Mouse (Mus musculus): ENCODE measurements around the gene Tmem150a.

DNA sequence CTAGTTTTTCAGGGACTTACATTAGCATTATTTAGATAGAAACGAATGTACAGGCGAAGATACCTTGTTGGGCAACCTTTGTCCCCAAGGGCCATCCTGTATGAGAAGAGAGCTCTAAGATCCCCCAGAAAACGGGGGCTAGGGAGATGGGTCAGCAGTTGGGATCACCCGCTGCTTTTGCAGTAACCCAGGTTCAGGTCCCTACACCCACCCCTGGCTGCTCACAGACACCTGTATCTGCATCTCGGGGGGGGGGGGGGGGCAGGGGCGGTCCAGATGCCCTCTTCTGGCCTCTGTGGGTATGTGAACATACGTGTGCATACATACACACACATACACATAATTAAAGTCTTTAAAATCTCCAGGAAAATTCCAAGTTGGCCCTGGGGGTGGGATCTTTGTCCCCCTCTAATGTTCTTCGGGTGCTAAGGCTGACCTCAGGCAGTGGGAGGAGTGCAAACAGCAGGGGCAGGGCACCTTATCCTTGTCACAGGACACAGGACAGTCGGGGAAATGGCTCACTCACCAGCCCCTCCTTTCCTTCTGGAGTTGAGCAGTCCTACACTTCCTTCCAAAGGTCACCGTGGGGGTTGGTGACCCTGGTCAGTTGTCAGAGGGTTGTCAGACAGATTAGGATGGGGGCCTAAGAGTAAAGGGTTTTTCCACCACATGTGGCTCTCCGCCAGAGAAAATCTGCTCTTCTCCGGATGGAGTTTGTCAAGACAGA, 35.7 kb downstream of the Tmem150a start:
- peak; percentile 31 for TF ChIP-seq CTCF (IDR thresholded peaks at IDR 0.05)
- TF ChIP-seq POLR2A (IDR thresholded peaks at IDR 0.05; ENCODE audit: insufficient read depth, low read depth, low read length), result peak; percentile 67
- peak; percentile 44; the same call in 1 of the 2 replicates for TF ChIP-seq EP300 (IDR thresholded peaks at IDR 0.05; ENCODE audit: insufficient read depth, low read depth, low read length)

Measured in heart, adult 2 months (tissue).